Mouse (Mus musculus): ENCODE data around the gene Pdcd2l.
"Not testable (repeated sequence)": the region's sequence is repeated elsewhere in the genome, so short reads cannot be mapped to it uniquely, and the experiment has no call there.

The Pdcd2l gene

DNA sequence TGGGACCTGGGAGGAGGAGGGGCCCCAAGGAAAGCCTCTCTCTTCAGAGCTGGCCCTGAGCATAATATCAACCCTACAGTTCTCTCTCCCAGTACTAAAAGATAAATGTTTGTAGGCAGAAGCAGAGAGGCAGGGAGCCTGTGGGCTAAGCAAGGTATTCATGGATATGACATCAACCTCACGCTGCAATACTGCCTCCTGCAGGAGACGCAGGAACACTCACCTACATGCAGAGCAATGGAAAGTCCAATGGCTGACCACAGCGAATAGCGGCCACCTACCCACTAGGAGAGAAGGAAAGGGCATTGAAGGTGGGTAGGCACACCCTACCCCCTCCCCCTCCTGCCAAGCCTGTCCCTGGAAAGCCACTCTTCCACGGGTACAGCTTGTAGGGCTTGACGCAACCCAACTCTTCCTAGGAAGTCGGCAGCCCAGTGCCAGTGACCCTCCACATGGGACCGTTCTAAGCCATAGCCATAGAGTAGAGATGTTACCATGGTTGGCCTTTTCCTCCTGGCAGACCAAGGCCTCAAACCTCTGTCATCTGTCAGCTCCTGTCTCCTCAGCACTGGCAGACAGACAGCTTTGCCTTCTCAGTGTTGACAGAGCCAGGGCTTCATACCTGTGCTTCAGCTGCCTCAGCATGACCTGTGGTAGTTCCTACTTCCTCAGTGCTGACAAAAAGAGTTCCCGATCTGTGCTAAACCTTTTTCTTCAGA lies 11.7 kb upstream of the Pdcd2l start:
- no peak for DNase-seq

- no peak for DNase-seq
These were observed 9.9 kb upstream of the Pdcd2l start for GRCm38 (mm10) chr7:34206331-34206730.

- DNase-seq: not testable (repeated sequence)
These were observed 5.7 kb upstream of the Pdcd2l start for GRCm38 (mm10) chr7:34202147-34202546.

- no peak for DNase-seq
These were observed 4.4 kb upstream of the Pdcd2l start for GRCm38 (mm10) chr7:34200829-34201228.

- no peak for DNase-seq
These were observed 1.9 kb upstream of the Pdcd2l start for GRCm38 (mm10) chr7:34198346-34198745.

DNA sequence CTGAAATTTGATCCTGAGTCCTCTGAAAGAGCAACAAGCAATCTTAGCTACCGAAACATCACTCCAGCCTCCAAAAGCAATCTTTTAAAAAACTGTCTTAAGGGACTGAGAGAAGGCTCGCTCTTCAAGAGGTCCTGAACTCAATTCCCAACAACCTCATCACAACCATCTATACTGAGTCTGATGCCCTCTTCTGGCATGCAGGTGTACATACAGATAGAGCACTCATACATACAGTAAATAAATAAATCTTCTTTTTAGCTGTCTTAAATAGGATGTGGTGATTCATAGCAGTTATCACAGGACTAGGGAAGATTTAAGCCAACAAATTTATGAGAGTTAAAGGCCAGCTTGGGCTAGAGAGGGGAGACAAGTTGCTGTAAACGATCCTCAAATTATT lies 829 bp downstream of the Pdcd2l start:
- DNase-seq: no peak

DNA sequence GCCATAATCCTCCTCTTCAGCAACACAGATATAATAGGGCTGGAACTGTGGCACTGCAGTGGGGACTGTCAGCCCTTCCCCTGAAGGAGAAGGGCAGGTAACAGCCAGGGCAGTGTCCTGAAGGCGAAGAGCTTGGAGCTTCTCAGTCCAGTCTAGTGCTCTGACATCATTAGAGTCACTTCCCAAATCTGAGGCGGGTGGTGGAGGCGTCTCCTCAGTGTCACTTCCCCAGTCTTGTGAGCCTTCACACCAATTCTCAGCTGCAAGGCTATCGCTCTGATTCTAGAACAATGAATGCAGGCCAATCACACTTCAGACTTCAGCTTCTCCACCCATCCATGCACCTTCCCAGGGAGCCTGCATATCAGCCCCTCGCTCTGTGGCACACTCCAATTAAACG lies 3.6 kb downstream of the Pdcd2l start:
- DNase-seq: no peak

DNA sequence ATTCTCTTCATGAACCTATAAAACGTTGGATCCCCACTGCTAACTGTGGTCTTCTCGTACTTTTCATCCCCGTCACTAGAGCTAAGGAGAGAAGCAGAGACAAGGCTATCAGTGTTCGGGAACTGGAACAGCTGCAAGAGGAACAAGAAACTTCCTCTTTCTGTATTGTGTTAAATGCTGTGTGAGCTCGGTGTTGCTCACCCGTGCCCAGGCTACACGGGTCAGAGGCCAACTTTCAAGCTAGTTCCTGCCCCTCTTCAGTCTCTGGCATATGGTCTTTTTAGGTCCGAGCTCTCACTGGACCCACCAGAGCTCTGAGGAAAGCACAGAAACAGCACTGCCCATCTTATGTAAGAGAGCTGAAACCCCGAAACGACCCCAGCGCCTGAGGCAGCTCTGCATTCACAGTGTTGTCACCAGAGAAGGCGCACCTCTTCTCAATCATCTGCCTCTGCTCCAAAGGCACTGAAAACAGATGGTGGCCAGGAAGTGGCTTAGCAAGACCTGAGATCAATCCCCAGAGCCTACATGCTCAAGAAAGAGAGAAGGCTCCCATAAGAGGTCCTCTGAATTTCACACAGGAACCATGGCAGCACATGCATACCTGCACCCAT lies 7.0 kb downstream of the Pdcd2l start:
- no peak for DNase-seq

DNA sequence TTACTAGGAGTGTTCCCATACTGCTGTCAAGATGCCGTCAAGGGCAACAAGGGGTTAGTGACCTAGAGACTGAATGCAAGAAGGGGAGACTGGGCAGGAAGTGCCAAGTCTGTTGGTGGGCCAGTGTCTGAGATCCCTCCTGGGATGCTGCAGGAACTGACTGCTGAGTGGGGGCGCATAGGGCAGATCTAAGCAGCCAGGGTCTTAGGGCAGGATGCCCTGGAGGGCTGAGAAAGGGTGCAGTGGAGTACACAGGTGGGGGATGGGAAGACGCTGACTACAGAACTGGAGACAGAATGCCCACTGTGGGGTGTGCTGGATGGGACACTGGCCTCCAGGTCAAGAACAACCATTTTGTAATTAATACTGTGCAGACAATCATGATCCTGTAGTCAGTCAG lies 12.7 kb downstream of the Pdcd2l start:
- DNase-seq: no peak

- DNase-seq: no peak
These were observed 13.1 kb downstream of the Pdcd2l start for GRCm38 (mm10) chr7:34183356-34183755.

DNA sequence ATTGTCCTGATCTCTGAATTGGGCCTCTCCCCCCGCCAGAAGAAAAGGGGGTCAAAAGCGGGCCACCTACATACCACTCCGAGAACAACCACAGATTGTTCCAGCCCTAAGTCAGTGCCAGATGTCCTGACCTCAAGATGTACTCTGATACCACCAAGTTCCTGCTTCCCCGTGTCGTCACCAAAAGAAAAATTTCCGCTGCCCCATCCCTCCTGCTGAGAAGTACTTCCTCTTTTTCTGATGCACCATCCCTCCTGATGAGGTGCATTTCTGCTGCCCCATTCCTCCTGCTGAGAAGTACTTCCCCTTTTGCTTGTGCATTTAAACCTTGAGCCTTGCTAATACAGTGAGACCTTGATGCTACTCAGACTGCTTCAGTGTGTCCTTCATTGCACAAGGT lies 20.2 kb downstream of the Pdcd2l start:
- not testable (repeated sequence) for DNase-seq

DNA sequence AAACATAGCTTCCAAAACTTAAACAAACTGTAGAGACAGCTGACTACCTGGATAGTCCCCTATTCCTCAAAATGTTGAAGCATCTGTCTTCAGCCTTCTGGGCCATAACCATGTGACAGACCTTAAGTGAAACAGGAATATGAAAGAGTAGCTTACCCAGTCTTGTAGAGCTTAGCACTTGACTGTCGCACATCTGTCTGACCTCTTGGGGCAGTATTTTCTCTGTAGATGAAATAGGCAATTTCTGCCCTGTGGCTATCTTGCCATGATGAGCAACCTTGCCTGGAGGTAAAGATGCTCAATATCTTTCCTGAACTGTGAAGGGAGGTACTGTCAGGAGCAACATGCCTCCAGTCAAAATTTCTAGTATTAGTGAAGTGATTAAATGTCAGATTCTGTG lies 24.2 kb downstream of the Pdcd2l start:
- no peak for DNase-seq

GRCm38 (mm10) chr7:34169454-34169853 lies 27.0 kb downstream of the Pdcd2l start, which contains the start of gene Uba2:
Gene Uba2, minus strand, starts transcription at chr7:34169599.
- no peak for DNase-seq

DNA sequence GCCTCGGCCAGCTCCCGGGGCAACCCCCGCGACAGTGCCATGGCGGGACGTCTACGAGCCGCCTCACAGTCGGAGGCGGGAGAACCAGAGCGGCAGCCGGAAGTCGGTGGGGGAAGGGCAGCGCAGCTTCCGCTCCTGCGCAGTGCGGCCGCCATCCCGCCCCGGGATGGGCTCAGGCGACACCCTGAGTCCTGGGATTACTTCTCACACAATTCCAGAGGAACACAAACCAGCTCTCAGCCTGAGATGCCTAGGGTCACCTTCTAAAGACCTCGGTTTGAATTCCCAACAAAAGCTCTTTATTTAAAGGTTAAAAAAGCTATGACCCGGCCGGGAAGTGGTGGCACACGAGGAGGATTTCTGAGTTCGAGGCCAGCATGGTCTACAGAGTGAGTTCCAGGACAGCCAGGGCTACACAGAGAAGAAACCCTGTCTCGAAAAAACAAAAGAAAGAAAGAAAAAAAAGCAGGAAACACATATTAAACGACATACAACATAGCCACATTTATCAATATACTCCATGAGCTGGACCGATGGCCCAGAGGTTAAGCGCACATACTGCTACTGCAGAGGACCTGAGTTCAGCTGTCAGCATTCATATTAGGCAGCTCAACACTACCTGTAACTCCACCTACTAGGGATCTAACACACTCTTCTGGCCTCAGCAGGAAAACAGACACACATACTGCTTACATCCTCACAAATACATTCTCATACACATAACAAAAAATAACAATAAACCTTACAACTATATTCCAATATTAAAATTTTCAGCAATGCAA lies 27.8 kb downstream of the Pdcd2l start:
- DNase-seq: peak; percentile 95

GRCm38 (mm10) chr7:34167766-34168469 lies 28.5 kb downstream of the Pdcd2l start:
- DNase-seq: no peak

DNA sequence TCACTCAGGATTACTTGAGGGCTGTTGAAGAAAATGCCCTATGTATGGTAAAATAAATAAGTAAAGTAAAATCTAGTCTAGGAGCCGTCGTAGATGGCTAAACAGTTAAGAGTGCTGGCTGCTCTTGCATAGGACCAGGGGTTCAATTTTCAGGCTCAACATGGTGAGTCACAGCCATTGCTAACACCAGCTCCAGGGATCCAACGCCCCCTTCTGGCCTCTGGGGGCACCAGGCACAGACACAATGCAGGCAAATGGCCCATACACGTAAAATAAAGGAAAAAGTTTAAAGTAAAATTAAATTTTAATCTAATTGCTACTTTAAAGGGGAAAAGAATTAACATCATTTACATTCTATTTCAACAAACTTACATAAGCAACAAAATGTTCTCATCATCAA lies 29.6 kb downstream of the Pdcd2l start:
- no peak for DNase-seq

DNA sequence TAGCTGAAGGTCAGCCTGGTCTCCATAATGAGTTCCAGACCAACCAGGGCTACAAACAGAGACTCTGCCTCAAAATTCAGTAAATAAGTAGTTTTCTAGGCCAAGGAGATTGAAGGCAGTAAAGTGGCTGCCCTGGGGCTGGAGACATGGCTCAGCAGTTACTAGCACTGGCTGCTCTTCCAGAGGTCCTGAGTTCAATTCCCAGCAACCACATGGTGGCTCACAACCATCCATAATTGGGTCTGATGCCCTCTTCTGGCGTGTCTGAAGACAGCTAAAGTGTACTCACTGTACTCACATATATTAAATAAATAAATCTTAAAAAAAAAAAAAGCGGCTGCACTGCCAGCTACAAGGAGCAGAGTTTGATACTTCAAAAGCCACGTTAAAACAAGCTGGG lies 30.5 kb downstream of the Pdcd2l start:
- DNase-seq: no peak

DNA sequence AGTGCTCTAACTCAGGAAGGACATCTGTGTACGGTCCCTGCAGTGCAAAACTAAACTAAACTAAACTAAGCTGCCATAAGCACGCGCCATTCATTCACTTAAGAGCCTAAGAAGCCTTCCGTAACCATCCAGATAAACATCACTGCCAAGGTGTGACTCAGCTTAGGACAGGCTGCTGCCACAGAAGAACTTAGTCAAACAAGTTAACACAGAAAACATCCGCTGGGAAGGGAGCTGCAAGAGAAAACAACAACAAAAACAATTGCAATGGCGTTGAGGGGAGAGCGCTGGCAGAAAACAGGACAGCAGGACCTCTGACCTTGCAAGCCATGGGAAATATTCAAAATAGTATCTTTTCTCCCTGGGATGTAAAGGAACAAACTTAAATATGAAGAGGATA lies 31.8 kb downstream of the Pdcd2l start:
- DNase-seq: no peak

GRCm38 (mm10) chr7:34159167-34159566 lies 37.3 kb downstream of the Pdcd2l start:
- no peak for DNase-seq

- no peak for DNase-seq
These were observed 38.5 kb downstream of the Pdcd2l start for GRCm38 (mm10) chr7:34157994-34158393.

GRCm38 (mm10) chr7:34147193-34147592 lies 49.3 kb downstream of the Pdcd2l start:
- no peak for DNase-seq

DNA sequence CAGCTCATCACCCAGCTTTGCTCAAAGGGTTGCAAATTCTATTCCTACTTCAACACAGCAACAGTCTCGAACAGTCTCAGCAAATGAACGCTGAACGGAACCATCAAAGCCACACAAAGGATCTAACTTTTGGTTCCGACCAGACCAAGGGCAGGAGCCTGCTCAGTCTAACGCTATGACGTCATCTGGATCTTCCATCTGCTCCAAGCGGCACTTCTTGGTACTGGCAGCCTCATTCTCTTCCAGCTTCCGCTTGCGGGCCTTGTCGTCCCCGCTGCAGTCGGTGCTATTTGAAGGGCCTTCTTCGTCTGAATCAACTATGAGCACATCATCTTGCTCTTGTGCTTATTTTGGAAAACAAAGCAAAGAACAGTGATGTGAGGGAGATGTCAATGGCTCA lies 55.3 kb downstream of the Pdcd2l start:
- DNase-seq: no peak

DNA sequence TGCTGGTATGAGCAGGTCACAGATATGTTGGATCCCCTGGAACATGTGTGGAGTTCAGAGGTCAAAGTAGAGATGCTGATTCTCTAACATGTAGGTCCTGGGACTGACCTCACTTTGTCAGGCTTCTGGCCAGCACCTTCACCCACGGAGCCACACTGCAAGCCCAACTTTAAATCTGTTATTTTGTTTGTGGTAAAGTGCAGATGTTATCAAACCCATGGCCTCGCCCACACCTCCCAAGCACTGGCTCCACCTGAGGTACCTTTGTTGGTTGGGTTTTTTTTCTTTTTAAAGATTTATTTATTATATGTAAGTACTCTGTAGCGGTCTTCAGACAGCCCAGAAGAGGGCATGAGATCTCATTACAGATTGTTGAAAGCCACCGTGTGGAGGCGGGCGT lies 57.0 kb downstream of the Pdcd2l start:
- no peak for DNase-seq
